In the genomic region with DNA sequence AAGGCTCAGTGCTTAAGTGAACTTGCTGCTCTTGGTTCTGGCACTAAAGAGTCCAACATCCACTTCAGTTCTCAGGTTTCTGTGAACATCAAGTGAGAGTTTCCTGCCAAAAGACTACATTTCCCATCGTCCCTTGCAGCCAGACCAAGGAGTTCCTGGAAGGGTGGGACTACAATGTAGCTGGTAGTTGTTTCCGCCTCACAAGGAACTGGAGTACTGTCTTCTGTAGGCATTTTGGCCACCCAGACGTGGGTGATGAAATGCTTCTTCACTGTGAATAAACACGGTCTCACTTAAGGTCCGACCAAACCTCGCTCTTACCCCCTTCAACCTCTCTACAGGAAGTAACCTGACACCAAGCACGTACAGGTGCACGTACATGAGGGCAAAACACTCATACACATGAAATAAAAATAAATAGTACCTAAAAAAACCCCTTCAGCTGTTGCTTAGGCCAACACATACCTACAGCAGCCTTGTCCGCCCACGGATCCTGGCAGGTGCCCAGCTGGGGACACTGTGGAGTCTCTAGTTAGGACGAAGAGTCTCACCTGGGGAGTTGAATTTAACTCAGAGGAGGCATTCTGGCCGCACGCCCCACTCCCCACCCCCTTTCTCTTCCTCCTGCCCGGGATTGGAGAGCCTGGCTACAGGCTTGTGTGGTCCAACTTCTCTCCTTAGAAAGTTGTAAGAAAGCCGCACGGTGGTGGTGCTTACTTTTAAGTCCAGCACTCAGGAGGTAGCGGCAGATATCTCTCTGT, we compare ENCODE assay signal across 8 mouse cellular contexts. TPM values are rescaled to one million over a fixed set of nuclear protein-coding genes. Genes with fewer than 3 reads are reported as not detected.
DNase-seq lines count a peak whose midpoint lies in the region; ATAC-seq lines count a peak whose summit lies in the region.

No protein-coding gene starts in this region.

- H3K36me3 ChIP-seq in forebrain, embryonic 12.5 days (replicated peaks), result no peaks in the 10 kb centered on the region
- H3K36me3 ChIP-seq in neural tube, embryonic 13.5 days, result no peaks in the 10 kb centered on the region

- ATAC-seq in cerebellum, adult (ENCODE audit: insufficient number of reproducible peaks, low FRiP score, low TSS enrichment), result peak; percentile 91
- peak; percentile 75; the same call in 1 of the 2 replicates for ATAC-seq in forebrain, embryonic 12.5 days (ENCODE audit: low FRiP score)
- ATAC-seq in neural tube, embryonic 13.5 days (ENCODE audit: low read depth), result peak; percentile 90

- H3K27ac ChIP-seq in forebrain, embryonic 12.5 days, result 0 out of 2 replicates have a peak overlapping the region, but pooled peaks have one; percentile 1
- H3K27ac ChIP-seq in neural tube, embryonic 13.5 days (replicated peaks), result no peak overlapping the region

- WGBS in forebrain, embryonic 12.5 days, result 22% methylated on average over 17 of the region's 17 CpGs
- 26% methylated on average over 17 of the region's 17 CpGs for WGBS in neural tube, embryonic 13.5 days

- H3K27me3 ChIP-seq in forebrain, embryonic 12.5 days, result 0 out of 2 replicates have a peak, but pooled peaks cover 6% of the 10 kb centered on the region
- H3K27me3 ChIP-seq in neural tube, embryonic 13.5 days, result no peaks in the 10 kb centered on the region; the same call in 1 of the 2 replicates

- peaks cover 3% of the 10 kb centered on the region for H3K4me1 ChIP-seq in forebrain, embryonic 12.5 days
- peaks cover 5% of the 10 kb centered on the region for H3K4me1 ChIP-seq in neural tube, embryonic 13.5 days (replicated peaks)

- H3K9me3 ChIP-seq in forebrain, embryonic 12.5 days, result no peaks in the 10 kb centered on the region
- no peaks in the 10 kb centered on the region for H3K9me3 ChIP-seq in neural tube, embryonic 13.5 days

- peak; percentile 90 for DNase-seq in ES-CJ7 (ENCODE audit: low read depth, low spot score)
- DNase-seq in heart, postnatal 25 days (ENCODE audit: low spot score), result peak; percentile 31
- DNase-seq in layer of hippocampus, adult 11-12 months (ENCODE audit: low spot score), result peak; percentile 75
- peak; percentile 87 to 93 for DNase-seq in lung, adult 18-20 months
- DNase-seq in telencephalon, adult 2 months (ENCODE audit: low read depth, low spot score), result peak; percentile 89

- peak overlapping the region; percentile 66 for H3K4me2 ChIP-seq in forebrain, embryonic 12.5 days
- H3K4me2 ChIP-seq in neural tube, embryonic 13.5 days, result peak overlapping the region; percentile 66

- H3K4me3 ChIP-seq in forebrain, embryonic 12.5 days (replicated peaks), result peak overlapping the region; percentile 49
- H3K4me3 ChIP-seq in neural tube, embryonic 13.5 days, result peak overlapping the region; percentile 45

- H3K9ac ChIP-seq in forebrain, embryonic 12.5 days, result peak overlapping the region; percentile 42
- H3K9ac ChIP-seq in neural tube, embryonic 13.5 days, result peak overlapping the region; percentile 68

- intact Hi-C loops in heart, postnatal 25 days (cut with DNase I), result no loop called here

RNA-seq across cellular contexts. Expression of gene Sar1b, which starts 41.9 kb away (rescaled TPM):
- 115 and 117 TPM in 2 replicates for polyA plus RNA-seq in forebrain, embryonic 12.5 days (2016; fragmentation: Nextera tagmentation; extraction: Ambion mirVana)
- 100 to 1,000 TPM; 128 to 129 TPM for total RNA-seq in heart, postnatal 25 days (2021)
- polyA plus RNA-seq in neural tube, embryonic 13.5 days (2015; fragmentation: Nextera tagmentation; extraction: Ambion mirVana), result 200 and 212 TPM in 2 replicates

RNA-seq across cellular contexts. Expression of gene Sec24a, which starts 42.0 kb away (rescaled TPM):
- polyA plus RNA-seq in forebrain, embryonic 12.5 days (2016; fragmentation: Nextera tagmentation; extraction: Ambion mirVana), result 14.7 and 14.8 TPM in 2 replicates
- total RNA-seq in heart, postnatal 25 days (2021), result 10 to 100 TPM; 16.3 to 16.7 TPM
- polyA plus RNA-seq in neural tube, embryonic 13.5 days (2015; fragmentation: Nextera tagmentation; extraction: Ambion mirVana), result 14.7 and 17.3 TPM in 2 replicates

RNA-seq across cellular contexts. Expression of gene Jade2, which starts 52.1 kb away (rescaled TPM):
- polyA plus RNA-seq in forebrain, embryonic 12.5 days (2016; fragmentation: Nextera tagmentation; extraction: Ambion mirVana), result 0.49 and 0.65 TPM in 2 replicates
- total RNA-seq in heart, postnatal 25 days (2021), result 1 to 10 TPM; 6.5 to 8.8 TPM
- polyA plus RNA-seq in neural tube, embryonic 13.5 days (2015; fragmentation: Nextera tagmentation; extraction: Ambion mirVana), result 0.33 and 0.46 TPM in 2 replicates

Comparison
In these comparisons a context has a peak if more than half of its experiments do, and no peak if none do; other contexts are left out.
1. DNase-seq: peak in every context shown above with its lines; median percentile 90 in ES-CJ7; 90 in lung, adult 18-20 months; 89 in telencephalon, adult 2 months; 75 in layer of hippocampus, adult 11-12 months; 31 in heart, postnatal 25 days.